Mouse (Mus musculus): ENCODE measurements around the gene Abcd3.

DNA sequence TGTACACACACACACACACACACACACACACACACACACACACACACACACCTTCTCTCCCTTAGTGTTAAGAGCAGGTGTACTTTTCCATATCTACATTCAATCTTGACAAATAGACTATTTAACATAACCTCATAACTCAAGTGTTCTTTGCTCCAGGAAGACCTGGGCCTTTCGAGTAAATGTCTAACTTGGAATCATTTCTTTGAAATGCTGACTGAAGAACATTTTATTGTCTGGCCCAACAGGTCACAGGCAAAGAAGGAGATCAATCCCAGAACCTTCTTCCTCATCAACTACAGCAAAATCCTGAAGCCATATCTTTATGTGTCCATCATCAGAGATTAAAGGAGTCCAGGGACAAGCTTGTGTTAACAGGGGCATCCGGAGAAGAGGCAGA lies 100.6 kb downstream of the Abcd3 start:
- TF ChIP-seq POLR2A (IDR thresholded peaks at IDR 0.05; ENCODE audit: control insufficient read depth, low read depth, low read length) (no peak), CTCF (IDR thresholded peaks at IDR 0.05; ENCODE audit: control insufficient read depth, insufficient read depth, insufficient replicate concordance, low read depth, low read length) (no peak)
